Mouse (Mus musculus) intestine, embryonic 16.5 days (tissue): ENCODE results near the gene Krt90. TPM values are rescaled to one million over a fixed set of nuclear protein-coding genes. Genes with fewer than 3 reads are reported as not detected.
"Not testable (repeated sequence)": the region's sequence is repeated elsewhere in the genome, so short reads cannot be mapped to it uniquely, and the experiment has no call there.

ENCODE experiments used
- ATAC-seq: fragments of 200-750 bp; cut with Nextera tagmentation; 2 replicates; pipeline ENCODE4 v1.8.0; 2017; ENCODE audit warnings: moderate TSS enrichment, moderate library complexity
- H3K27ac ChIP-seq: fragments of 300-500 bp; sonication (generic); 2 replicates; pipeline ENCODE4 v1.5.1; 2014; ENCODE audit warnings: mild to moderate bottlenecking, low read length
- H3K27me3 ChIP-seq: fragments of 300-500 bp; sonication (generic); replicated peaks from 2 replicates; pipeline ENCODE4 v1.6.1; 2014; ENCODE audit warnings: low read length, control low read depth, mixed read lengths; ENCODE audit not compliant: control insufficient read depth, insufficient read depth
- H3K36me3 ChIP-seq: fragments of 300-500 bp; sonication (generic); 2 replicates; pipeline ENCODE4 v1.6.1; 2014; ENCODE audit warnings: low read length, control low read depth; ENCODE audit not compliant: control insufficient read depth, insufficient read depth
- H3K4me1 ChIP-seq: fragments of 300-500 bp; sonication (generic); 2 replicates; pipeline ENCODE4 v1.6.1; 2014; ENCODE audit warnings: low read length, control low read depth, mixed read lengths; ENCODE audit not compliant: control insufficient read depth, insufficient read depth
- H3K4me2 ChIP-seq: fragments of 300-500 bp; sonication (generic); 2 replicates; pipeline ENCODE4 v1.6.1; 2014; ENCODE audit warnings: low read depth, low read length, control low read depth
- H3K4me3 ChIP-seq: fragments of 300-500 bp; sonication (generic); 2 replicates; pipeline ENCODE4 v1.5.1; 2014; ENCODE audit warnings: mild to moderate bottlenecking, low read length
- H3K9ac ChIP-seq: fragments of 300-500 bp; sonication (generic); 2 replicates; pipeline ENCODE4 v1.6.1; 2014; ENCODE audit warnings: low read depth, low read length
- H3K9me3 ChIP-seq: fragments of 300-500 bp; sonication (generic); 2 replicates; pipeline ENCODE4 v1.6.1; 2016; ENCODE audit warnings: low read length, control low read depth; ENCODE audit not compliant: control insufficient read depth
- WGBS: fragments of 180-500 bp; shearing (Covaris S2); extraction: QIAGEN DNeasy Blood & Tissue Kit; methylation state at CpG from one replicate; pipeline ENCODE4 v1.1.7; 2014; 5-methylcytosine and 5-hydroxymethylcytosine counted together
- microRNA-seq: library from miRNA; unstranded; fragments of <30 nt; microRNA quantifications from one replicate; pipeline ENCODE4, GENCODE M21; 2016
- polyA plus RNA-seq: library from polyadenylated mRNA; unstranded; fragments of >200 nt; fragmentation: Nextera tagmentation; extraction: Ambion mirVana; gene quantifications from 2 replicates; pipeline ENCODE4 v1.2.1, GENCODE M21; 2015

Krt90 gene
- polyA plus RNA-seq, 1 experiment from 2014 or later: 0.09 TPM

DNA sequence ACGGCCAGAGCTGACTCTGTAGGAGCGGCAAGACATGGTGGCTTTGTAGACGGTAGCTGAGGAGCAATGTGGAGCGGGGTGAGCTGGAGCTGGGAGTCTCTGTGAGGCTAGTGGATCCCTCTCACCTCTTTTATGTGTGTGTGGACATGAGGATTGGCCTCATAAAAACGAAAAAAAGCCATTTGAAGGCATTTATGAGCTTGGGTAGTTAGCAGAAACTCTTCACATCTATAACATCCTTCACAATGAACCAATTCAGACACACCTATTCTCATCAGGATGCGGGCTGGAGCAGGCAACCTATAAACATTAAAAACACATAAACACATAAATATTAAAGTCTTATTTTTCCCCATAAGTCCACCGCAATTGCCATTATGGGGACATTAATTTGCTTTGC is 30.0 kb downstream of the Krt90 start, which contains the start of gene Krt84:
Krt84 (minus strand) TSS at position 101 of the 400 bp plus-strand sequence.
- no peaks in the 10 kb centered on the region for H3K9me3 ChIP-seq
- H3K27ac ChIP-seq: no peak within 1 kb of the TSS
- H3K4me1 ChIP-seq: 0 out of 2 replicates have a peak, but pooled peaks cover 3% of the 10 kb centered on the region
- H3K4me3 ChIP-seq: no peak within 1 kb of the TSS
- no peak within 1 kb of the TSS for H3K9ac ChIP-seq
- 79% methylated on average over 7 of the region's 7 CpGs for WGBS
- H3K36me3 ChIP-seq: no peaks in the 10 kb centered on the region
- no peak for ATAC-seq
- no peak within 1 kb of the TSS for H3K4me2 ChIP-seq
- H3K27me3 ChIP-seq: no peaks in the 10 kb centered on the region; the same call in 1 of the 2 replicates

DNA sequence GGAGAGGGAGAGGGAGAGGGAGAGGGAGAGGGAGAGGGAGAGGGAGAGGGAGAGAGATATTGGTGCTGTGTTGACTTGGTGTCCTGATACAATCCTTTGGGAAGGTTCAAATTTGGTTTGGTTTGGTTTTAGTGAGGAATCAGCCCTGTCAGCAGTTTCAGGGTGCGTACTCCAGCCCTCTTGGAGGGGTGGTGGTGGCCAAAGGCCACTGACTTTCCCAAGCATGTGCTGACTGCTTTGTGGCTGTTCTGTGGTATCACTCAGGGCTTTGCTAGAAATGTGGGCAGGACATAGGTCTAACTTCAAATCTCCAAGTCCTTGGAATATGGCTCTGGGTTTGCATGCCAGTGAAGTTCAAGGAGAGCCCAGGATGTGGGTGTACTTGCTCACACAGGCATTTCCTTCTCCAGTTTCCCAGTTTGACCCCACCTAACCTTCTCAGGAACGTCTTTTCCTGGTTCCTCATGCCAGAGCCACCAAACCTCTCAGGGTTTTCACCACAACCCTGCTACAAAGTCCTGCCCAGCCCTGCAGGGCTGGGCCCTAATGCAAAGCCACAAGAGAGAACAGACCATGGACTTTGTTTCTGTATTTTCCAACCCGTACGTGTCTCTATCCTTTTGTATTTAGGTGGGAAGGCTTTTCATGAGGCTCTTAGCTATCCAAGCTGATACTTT is 40.1 kb downstream of the Krt90 start:
- Histone ChIP-seq H3K4me3 (no peak overlapping the region), H3K27me3 (no peaks in the 10 kb centered on the region), H3K27ac (peak overlapping the region; percentile 67; the same call in 1 of the 2 replicates), H3K4me1 (0 out of 2 replicates have a peak, but pooled peaks cover 2% of the 10 kb centered on the region), H3K9me3 (no peaks in the 10 kb centered on the region), H3K36me3 (no peaks in the 10 kb centered on the region), H3K4me2 (no peak overlapping the region), H3K9ac (no peak overlapping the region)
- ATAC-seq: peak; percentile 92
- WGBS: 56% methylated on average over 4 of the region's 4 CpGs

DNA sequence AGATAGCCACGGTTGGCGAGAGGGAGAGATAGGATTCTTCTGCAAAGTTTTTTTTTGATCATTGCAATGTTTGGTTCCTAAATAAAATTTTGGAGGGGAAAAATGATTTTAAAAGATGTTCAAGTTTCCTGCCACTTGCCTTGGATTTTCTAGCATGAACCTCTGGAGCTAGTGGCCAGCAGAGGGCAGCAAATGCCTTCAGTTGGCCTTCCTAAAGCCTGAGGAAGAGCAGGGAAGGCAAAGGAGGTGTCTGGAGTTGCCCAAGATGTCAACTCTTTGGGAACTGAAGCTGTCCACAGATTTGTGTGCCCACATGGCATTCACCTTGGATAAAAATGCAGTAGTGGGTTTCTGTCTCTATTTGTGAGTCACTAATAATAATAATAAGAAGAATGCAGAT is 43.0 kb downstream of the Krt90 start:
- H3K27me3 ChIP-seq: no peaks in the 10 kb centered on the region
- no peak overlapping the region for H3K4me3 ChIP-seq
- H3K4me2 ChIP-seq: no peak overlapping the region
- ATAC-seq: no peak
- H3K9ac ChIP-seq: no peak overlapping the region
- H3K9me3 ChIP-seq: no peaks in the 10 kb centered on the region
- no peak overlapping the region for H3K27ac ChIP-seq
- H3K36me3 ChIP-seq: no peaks in the 10 kb centered on the region
- 18% methylated on average over 2 of the region's 2 CpGs for WGBS
- H3K4me1 ChIP-seq: 0 out of 2 replicates have a peak, but pooled peaks cover 2% of the 10 kb centered on the region

DNA sequence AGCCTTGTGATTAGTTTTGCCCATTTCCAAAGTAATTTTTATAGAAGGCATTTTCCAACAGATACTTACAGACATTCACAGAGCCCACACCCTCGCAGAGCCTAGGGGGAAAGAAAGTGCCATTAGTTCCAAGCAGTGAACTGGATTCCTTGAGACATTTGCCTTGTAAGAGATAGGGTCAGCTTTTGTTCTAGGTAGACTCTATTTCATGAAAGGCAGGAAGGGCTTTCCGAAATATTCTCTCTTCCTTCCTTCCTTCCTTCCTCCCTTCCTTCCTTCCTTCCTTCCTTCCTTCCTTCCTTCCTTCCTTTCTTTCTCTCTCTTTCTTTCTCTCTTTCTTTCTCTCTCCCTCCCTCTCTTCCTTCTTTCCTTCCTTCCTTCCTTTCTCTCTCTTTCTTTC is 45.6 kb downstream of the Krt90 start, which contains the start of gene Gm49425:
Gm49425 (minus strand) TSS at position 101 of the 400 bp plus-strand sequence.
- not testable (repeated sequence) for H3K9me3 ChIP-seq, H3K4me3 ChIP-seq, H3K4me2 ChIP-seq, H3K27ac ChIP-seq, H3K27me3 ChIP-seq, ATAC-seq, H3K9ac ChIP-seq, H3K4me1 ChIP-seq, H3K36me3 ChIP-seq
- 78% methylated on average over 2 of the region's 2 CpGs for WGBS

DNA sequence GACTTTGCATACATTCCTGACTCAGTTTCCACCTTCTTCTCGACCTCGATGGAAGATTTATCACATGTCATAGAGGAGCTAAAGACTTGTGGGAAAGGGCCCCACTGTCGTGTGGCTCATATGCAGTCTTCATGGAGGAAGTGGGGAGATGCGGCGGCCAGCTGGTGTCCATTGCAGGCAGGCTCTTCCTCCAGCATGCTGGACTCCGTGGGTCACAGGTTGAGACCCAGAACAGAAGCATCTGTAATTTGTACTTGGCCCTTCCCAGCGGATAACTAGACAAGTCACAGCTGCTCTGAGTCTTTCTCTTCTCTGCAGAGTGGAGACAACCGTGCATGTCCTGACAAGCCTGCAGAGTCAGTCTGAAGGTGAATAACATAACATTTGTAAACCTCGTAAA is 54.5 kb downstream of the Krt90 start:
- no peaks in the 10 kb centered on the region for H3K4me1 ChIP-seq
- ATAC-seq: no peak
- H3K4me3 ChIP-seq: no peak overlapping the region
- 53% methylated on average over 9 of the region's 9 CpGs for WGBS
- no peak overlapping the region for H3K9ac ChIP-seq
- no peaks in the 10 kb centered on the region for H3K27me3 ChIP-seq
- H3K27ac ChIP-seq: no peak overlapping the region
- H3K9me3 ChIP-seq: no peaks in the 10 kb centered on the region
- H3K4me2 ChIP-seq: no peak overlapping the region
- H3K36me3 ChIP-seq: no peaks in the 10 kb centered on the region

DNA sequence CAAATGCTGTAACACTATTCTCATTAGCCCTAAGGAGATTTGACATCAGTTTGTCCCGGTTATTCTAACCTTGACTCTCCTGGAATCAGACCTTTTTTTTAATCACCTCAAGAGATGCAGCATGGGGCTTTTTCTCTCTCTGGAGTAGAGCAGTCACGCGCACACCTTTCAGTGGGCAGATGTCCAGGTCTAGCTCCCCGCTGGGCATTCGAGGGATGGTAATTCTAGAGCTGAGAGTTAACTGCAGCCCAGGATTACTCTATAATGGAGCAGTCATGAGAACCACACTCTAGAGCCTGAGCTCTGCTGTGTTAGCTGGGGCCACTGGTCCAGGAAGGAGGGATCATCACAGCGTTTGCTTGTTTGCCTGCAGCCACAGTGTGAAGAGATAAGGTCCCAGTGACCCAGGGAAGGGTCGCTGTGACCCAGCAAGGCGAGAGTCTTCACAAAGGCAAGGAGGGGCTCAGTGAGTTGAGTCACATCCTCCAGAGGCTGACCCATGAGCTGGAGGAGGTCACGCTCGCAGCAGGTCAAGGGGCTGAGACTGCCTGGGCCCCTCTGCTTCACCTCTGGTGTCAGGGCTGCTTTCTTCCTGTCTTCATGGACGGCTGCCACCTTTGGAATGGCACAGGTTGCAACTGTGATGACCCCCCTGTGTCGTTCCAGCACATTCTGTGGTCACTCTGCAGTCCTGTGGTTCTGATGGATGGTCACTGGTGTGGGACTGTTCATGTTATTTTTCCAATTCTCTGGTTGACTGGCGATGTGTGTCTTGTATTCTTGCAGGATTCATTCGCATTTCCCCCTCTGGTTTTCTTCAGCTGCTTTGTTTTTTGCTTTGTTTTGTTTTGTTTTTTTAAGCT is 55.6 kb downstream of the Krt90 start:
- no peak overlapping the region for H3K9ac ChIP-seq
- no peaks in the 10 kb centered on the region for H3K9me3 ChIP-seq
- H3K4me3 ChIP-seq: no peak overlapping the region
- H3K27ac ChIP-seq: no peak overlapping the region
- 48% methylated on average over 14 of the region's 14 CpGs for WGBS
- H3K36me3 ChIP-seq: no peaks in the 10 kb centered on the region
- no peak for ATAC-seq
- H3K4me1 ChIP-seq: no peaks in the 10 kb centered on the region
- H3K4me2 ChIP-seq: no peak overlapping the region
- no peaks in the 10 kb centered on the region for H3K27me3 ChIP-seq

Small RNA genes within 50 kb of the gene (microRNA-seq; reads per million reads assigned to microRNA genes)
- gene Gm44393 (not detected), gene Gm44460 (not detected)

Other genes with a start within 250 kb of the Krt90 start
- 1.1 and 1.2 TPM in 2 replicates for gene Krt80, start 192.8 kb downstream of the Krt90 start, polyA plus RNA-seq
- 156 and 160 TPM in 2 replicates for gene Krt7, start 151.9 kb downstream of the Krt90 start, polyA plus RNA-seq
- 0.38 and 0.48 TPM in 2 replicates for gene Krt87, start 124.1 kb downstream of the Krt90 start, polyA plus RNA-seq
- gene Krt88, start 115.2 kb downstream of the Krt90 start, polyA plus RNA-seq: 0.20 TPM in 1 of 2 replicates, not detected in the other
- gene Krt81, start 99.2 kb downstream of the Krt90 start, polyA plus RNA-seq: not detected in 2 replicates
- gene Krt86, start 89.5 kb downstream of the Krt90 start, polyA plus RNA-seq: not detected in 2 replicates
- gene Krt83, start 71.4 kb downstream of the Krt90 start, polyA plus RNA-seq: 0.09 TPM in 1 of 2 replicates, not detected in the other
- gene Gm49425, start 45.7 kb downstream of the Krt90 start, polyA plus RNA-seq: not detected in 2 replicates
- gene Krt84, start 30.1 kb downstream of the Krt90 start, polyA plus RNA-seq: 0.28 and 0.53 TPM in 2 replicates
- not detected in 2 replicates for gene Krt82, start 12.3 kb downstream of the Krt90 start, polyA plus RNA-seq
- not detected in 2 replicates for gene Krt75, start 11.0 kb upstream of the Krt90 start, polyA plus RNA-seq
- 0.11 TPM in 1 of 2 replicates, not detected in the other for gene Gm5414, start 65.2 kb upstream of the Krt90 start, polyA plus RNA-seq
- not detected in 2 replicates for gene Gm5478, start 84.4 kb upstream of the Krt90 start, polyA plus RNA-seq
- not detected in 2 replicates for gene Krt6b, start 117.3 kb upstream of the Krt90 start, polyA plus RNA-seq
- 0.07 and 0.39 TPM in 2 replicates for gene Krt6a, start 131.4 kb upstream of the Krt90 start, polyA plus RNA-seq
- gene Krt5, start 149.9 kb upstream of the Krt90 start, polyA plus RNA-seq: 0.13 and 0.34 TPM in 2 replicates
- gene Krt71, start 180.2 kb upstream of the Krt90 start, polyA plus RNA-seq: not detected in 2 replicates
- gene Krt72, start 223.5 kb upstream of the Krt90 start, polyA plus RNA-seq: not detected in 2 replicates
- gene Krt73, start 239.4 kb upstream of the Krt90 start, polyA plus RNA-seq: not detected in 2 replicates